Mouse (Mus musculus): ENCODE measurements at regions not wholly inside any gene's neighbourhood (a gene's known extent, or its start where the extent isn't known, plus 50 kb on each side); places are given as distances from the start of the nearest gene placed in this dataset.
A peak's percentile ranks its signal among the peaks of the same experiment; 100 is the strongest.
"Not testable (repeated sequence)": the region's sequence is repeated elsewhere in the genome, so short reads cannot be mapped to it uniquely, and the experiment has no call there.

GRCm38 (mm10) chr2:149283274-149283673, 121.6 kb upstream of the Cst10 start:
- no peak for DNase-seq

GRCm38 (mm10) chr2:149284199-149284598, 120.7 kb upstream of the Cst10 start:
- no peak for DNase-seq

GRCm38 (mm10) chr2:149296936-149297335, 107.9 kb upstream of the Cst10 start:
- not testable (repeated sequence) for DNase-seq

GRCm38 (mm10) chr2:149305553-149305952, 99.3 kb upstream of the Cst10 start:
- DNase-seq: no peak

GRCm38 (mm10) chr2:149350239-149350811, 54.5 kb upstream of the Cst10 start:
- DNase-seq: peak; percentile 2
